Mouse (Mus musculus): ENCODE data around the gene Mael. TPM values are rescaled to one million over a fixed set of nuclear protein-coding genes. Genes with fewer than 3 reads are reported as not detected.
A peak's percentile ranks its signal among the peaks of the same experiment; 100 is the strongest.

Mael gene
- polyA plus RNA-seq, 1 experiment from 2014 or later = 0.10 TPM

GRCm38 (mm10) chr1:166168017-166168416 is 70.5 kb downstream of the Mael start:
- 77% methylated on average over 7 of the region's 7 CpGs for WGBS (ENCODE audit: insufficient replicate concordance)
- H3K9me3 ChIP-seq (replicated peaks) = no peaks in the 10 kb centered on the region
- no peak overlapping the region for H3K9ac ChIP-seq
- H3K4me3 ChIP-seq (replicated peaks) = no peak overlapping the region
- no peak overlapping the region for H3K4me2 ChIP-seq
- H3K27me3 ChIP-seq = no peaks in the 10 kb centered on the region
- no peaks in the 10 kb centered on the region for H3K4me1 ChIP-seq (replicated peaks)
- no peak overlapping the region for H3K27ac ChIP-seq (replicated peaks)
- no peak for ATAC-seq (ENCODE audit: insufficient read depth)
- H3K36me3 ChIP-seq (replicated peaks) = no peaks in the 10 kb centered on the region

GRCm38 (mm10) chr1:166167405-166167804 is 71.1 kb downstream of the Mael start:
- Histone ChIP-seq H3K36me3 (replicated peaks) (no peaks in the 10 kb centered on the region), H3K4me3 (replicated peaks) (no peak overlapping the region), H3K4me2 (no peak overlapping the region), H3K27ac (replicated peaks) (no peak overlapping the region), H3K9me3 (replicated peaks) (no peaks in the 10 kb centered on the region), H3K4me1 (replicated peaks) (no peaks in the 10 kb centered on the region), H3K9ac (no peak overlapping the region), H3K27me3 (no peaks in the 10 kb centered on the region)
- no peak for ATAC-seq (ENCODE audit: insufficient read depth)
- 49% methylated on average over 4 of the region's 4 CpGs for WGBS (ENCODE audit: insufficient replicate concordance)

GRCm38 (mm10) chr1:166165159-166165558 is 73.4 kb downstream of the Mael start:
- H3K4me1 ChIP-seq (replicated peaks) = 0 out of 2 replicates have a peak, but pooled peaks cover 2% of the 10 kb centered on the region
- no peak overlapping the region for H3K4me2 ChIP-seq
- H3K9ac ChIP-seq = no peak overlapping the region
- H3K27ac ChIP-seq (replicated peaks) = no peak overlapping the region
- H3K9me3 ChIP-seq (replicated peaks) = no peaks in the 10 kb centered on the region
- H3K36me3 ChIP-seq (replicated peaks) = no peaks in the 10 kb centered on the region
- peaks cover 5% of the 10 kb centered on the region for H3K27me3 ChIP-seq
- ATAC-seq (ENCODE audit: insufficient read depth) = no peak
- H3K4me3 ChIP-seq (replicated peaks) = no peak overlapping the region
- 77% methylated on average over 9 of the region's 9 CpGs for WGBS (ENCODE audit: insufficient replicate concordance)

GRCm38 (mm10) chr1:166164580-166164979 is 74.0 kb downstream of the Mael start:
- 79% methylated on average over 14 of the region's 14 CpGs for WGBS (ENCODE audit: insufficient replicate concordance)

GRCm38 (mm10) chr1:166160569-166161445 is 77.7 kb downstream of the Mael start:
- no peak overlapping the region for H3K9ac ChIP-seq
- H3K27me3 ChIP-seq = peaks cover 43% of the 10 kb centered on the region
- no peaks in the 10 kb centered on the region for H3K9me3 ChIP-seq (replicated peaks)
- H3K36me3 ChIP-seq (replicated peaks) = no peaks in the 10 kb centered on the region
- H3K4me3 ChIP-seq (replicated peaks) = no peak overlapping the region
- H3K4me1 ChIP-seq (replicated peaks) = 0 out of 2 replicates have a peak, but pooled peaks cover 2% of the 10 kb centered on the region
- 11% methylated on average over 24 of the region's 24 CpGs for WGBS (ENCODE audit: insufficient replicate concordance)
- H3K4me2 ChIP-seq = no peak overlapping the region
- ATAC-seq (ENCODE audit: insufficient read depth) = no peak
- H3K27ac ChIP-seq (replicated peaks) = no peak overlapping the region

More at GRCm38 (mm10) chr1:166164580-166164979, 74.0 kb downstream of the Mael start:
- Histone ChIP-seq H3K27ac (replicated peaks) (no peak overlapping the region), H3K4me2 (no peak overlapping the region), H3K9me3 (replicated peaks) (no peaks in the 10 kb centered on the region), H3K4me1 (replicated peaks) (0 out of 2 replicates have a peak, but pooled peaks cover 2% of the 10 kb centered on the region), H3K27me3 (peaks cover 10% of the 10 kb centered on the region), H3K36me3 (replicated peaks) (no peaks in the 10 kb centered on the region), H3K9ac (no peak overlapping the region), H3K4me3 (replicated peaks) (no peak overlapping the region)
- ATAC-seq (ENCODE audit: insufficient read depth) = no peak

GRCm38 (mm10) chr1:166160111-166160510 is 78.4 kb downstream of the Mael start:
- Histone ChIP-seq H3K36me3 (replicated peaks) (no peaks in the 10 kb centered on the region), H3K4me3 (replicated peaks) (no peak overlapping the region), H3K4me1 (replicated peaks) (0 out of 2 replicates have a peak, but pooled peaks cover 2% of the 10 kb centered on the region), H3K27me3 (peaks cover 50% of the 10 kb centered on the region), H3K4me2 (no peak overlapping the region), H3K9me3 (replicated peaks) (no peaks in the 10 kb centered on the region), H3K9ac (no peak overlapping the region), H3K27ac (replicated peaks) (no peak overlapping the region)
- ATAC-seq (ENCODE audit: insufficient read depth) = no peak
- WGBS (ENCODE audit: insufficient replicate concordance) = 53% methylated on average over 5 of the region's 5 CpGs

GRCm38 (mm10) chr1:166158664-166159063 is 79.9 kb downstream of the Mael start:
- Histone ChIP-seq H3K36me3 (replicated peaks) (no peaks in the 10 kb centered on the region), H3K27me3 (peaks cover 60% of the 10 kb centered on the region), H3K4me2 (no peak overlapping the region), H3K9ac (no peak overlapping the region), H3K27ac (replicated peaks) (no peak overlapping the region), H3K4me3 (replicated peaks) (no peak overlapping the region), H3K4me1 (replicated peaks) (0 out of 2 replicates have a peak, but pooled peaks cover 6% of the 10 kb centered on the region), H3K9me3 (replicated peaks) (no peaks in the 10 kb centered on the region)
- WGBS (ENCODE audit: insufficient replicate concordance) = 45% methylated on average over 9 of the region's 9 CpGs
- ATAC-seq (ENCODE audit: insufficient read depth) = no peak

- 61% methylated on average over 12 of the region's 12 CpGs for WGBS (ENCODE audit: insufficient replicate concordance)
- no peak overlapping the region for H3K4me2 ChIP-seq
- no peak overlapping the region for H3K27ac ChIP-seq (replicated peaks)
- H3K4me3 ChIP-seq (replicated peaks) = no peak overlapping the region
- 0 out of 2 replicates have a peak, but pooled peaks cover 6% of the 10 kb centered on the region for H3K4me1 ChIP-seq (replicated peaks)
- H3K9me3 ChIP-seq (replicated peaks) = no peaks in the 10 kb centered on the region
- peaks cover 60% of the 10 kb centered on the region for H3K27me3 ChIP-seq
- no peak overlapping the region for H3K9ac ChIP-seq
- ATAC-seq (ENCODE audit: insufficient read depth) = no peak
- H3K36me3 ChIP-seq (replicated peaks) = no peaks in the 10 kb centered on the region
These were observed 80.8 kb downstream of the Mael start for GRCm38 (mm10) chr1:166157712-166158111.

- Histone ChIP-seq H3K36me3 (replicated peaks) (no peaks in the 10 kb centered on the region), H3K9ac (no peak overlapping the region), H3K9me3 (replicated peaks) (no peaks in the 10 kb centered on the region), H3K4me3 (replicated peaks) (no peak overlapping the region), H3K27ac (replicated peaks) (no peak overlapping the region), H3K4me2 (no peak overlapping the region), H3K27me3 (peaks cover 55% of the 10 kb centered on the region), H3K4me1 (replicated peaks) (peaks cover 6% of the 10 kb centered on the region; the same call in 1 of the 2 replicates)
- WGBS (ENCODE audit: insufficient replicate concordance) = 33% methylated on average over 10 of the region's 10 CpGs
- no peak for ATAC-seq (ENCODE audit: insufficient read depth)
These were observed 83.4 kb downstream of the Mael start for GRCm38 (mm10) chr1:166155113-166155494.

- Histone ChIP-seq H3K4me3 (replicated peaks) (no peak overlapping the region), H3K27ac (replicated peaks) (no peak overlapping the region), H3K4me2 (peak overlapping the region; percentile 25; the same call in 1 of the 2 replicates), H3K9ac (no peak overlapping the region), H3K27me3 (peaks cover 49% of the 10 kb centered on the region), H3K9me3 (replicated peaks) (no peaks in the 10 kb centered on the region), H3K4me1 (replicated peaks) (peaks cover 13% of the 10 kb centered on the region), H3K36me3 (replicated peaks) (no peaks in the 10 kb centered on the region)
- peak; percentile 47; the same call in 1 of the 2 replicates for ATAC-seq (ENCODE audit: insufficient read depth)
- 8% methylated on average over 29 of the region's 29 CpGs for WGBS (ENCODE audit: insufficient replicate concordance)
These were observed 84.1 kb downstream of the Mael start for GRCm38 (mm10) chr1:166154162-166155112.
